Mouse (Mus musculus) hindbrain, embryonic 16.5 days (tissue): ENCODE measurements around the gene Mbnl1. TPM values are rescaled to one million over a fixed set of nuclear protein-coding genes. Genes with fewer than 3 reads are reported as not detected.

Source experiments
- ATAC-seq: fragments of 200-750 bp; cut with Nextera tagmentation; 2 replicates; pipeline ENCODE4 v1.8.0; 2017; ENCODE audit warnings: moderate TSS enrichment, moderate library complexity
- H3K27ac ChIP-seq: fragments of 300-500 bp; sonication (generic); 2 replicates; pipeline ENCODE4 v1.5.1; 2014; ENCODE audit warnings: low read depth, mild to moderate bottlenecking, control low read depth, low read length, moderate library complexity
- H3K27me3 ChIP-seq: fragments of 300-500 bp; sonication (generic); replicated peaks from 2 replicates; pipeline ENCODE4 v1.6.1; 2014; ENCODE audit warnings: low read length; ENCODE audit not compliant: control insufficient read depth, insufficient read depth
- H3K36me3 ChIP-seq: fragments of 300-500 bp; sonication (generic); 2 replicates; pipeline ENCODE4 v1.6.1; 2014; ENCODE audit warnings: mild to moderate bottlenecking, low read length, moderate library complexity, mixed read lengths; ENCODE audit not compliant: control insufficient read depth, insufficient read depth
- H3K4me1 ChIP-seq: fragments of 300-500 bp; sonication (generic); 2 replicates; pipeline ENCODE4 v1.6.1; 2014; ENCODE audit warnings: low read depth, low read length; ENCODE audit not compliant: control insufficient read depth, insufficient read depth
- H3K4me2 ChIP-seq: fragments of 300-500 bp; sonication (generic); 2 replicates; pipeline ENCODE4 v1.6.1; 2014; ENCODE audit warnings: mild to moderate bottlenecking, low read length, control low read depth, moderate library complexity
- H3K4me3 ChIP-seq: fragments of 300-500 bp; sonication (generic); 2 replicates; pipeline ENCODE4 v1.5.1; 2014; ENCODE audit warnings: mild to moderate bottlenecking, low read length, control low read depth, moderate library complexity
- H3K9ac ChIP-seq: fragments of 300-500 bp; sonication (generic); 2 replicates; pipeline ENCODE4 v1.6.1; 2014; ENCODE audit warnings: low read depth, mild to moderate bottlenecking, control low read depth, low read length, moderate library complexity
- H3K9me3 ChIP-seq: fragments of 300-500 bp; sonication (generic); 2 replicates; pipeline ENCODE4 v1.6.1; 2014; ENCODE audit warnings: mild to moderate bottlenecking, low read length, moderate library complexity; ENCODE audit not compliant: control insufficient read depth
- WGBS: fragments of 180-500 bp; shearing (Covaris S2); extraction: QIAGEN DNeasy Blood & Tissue Kit; methylation state at CpG from one replicate; pipeline ENCODE4 v1.1.7; 2014; 5-methylcytosine and 5-hydroxymethylcytosine counted together
- polyA plus RNA-seq: library from polyadenylated mRNA; unstranded; fragments of >200 nt; fragmentation: Nextera tagmentation; extraction: Ambion mirVana; gene quantifications from 2 replicates; pipeline ENCODE4 v1.2.1, GENCODE M21; 2015

Gene Mbnl1
- polyA plus RNA-seq, 1 experiment from 2014 or later, result 45.0 TPM

- no peak overlapping the region for H3K27ac ChIP-seq
- ATAC-seq, result no peak
- no peaks in the 10 kb centered on the region for H3K36me3 ChIP-seq
- H3K4me1 ChIP-seq, result no peaks in the 10 kb centered on the region
- no peaks in the 10 kb centered on the region for H3K9me3 ChIP-seq
- no peak overlapping the region for H3K9ac ChIP-seq
- H3K4me3 ChIP-seq, result no peak overlapping the region
- no peaks in the 10 kb centered on the region for H3K27me3 ChIP-seq
- H3K4me2 ChIP-seq, result no peak overlapping the region
- 92% methylated on average over 3 of the region's 3 CpGs for WGBS
These were observed 80.4 kb downstream of the Mbnl1 start for GRCm38 (mm10) chr3:60553011-60553410.

GRCm38 (mm10) chr3:60556596-60556995 is 84.0 kb downstream of the Mbnl1 start:
- Histone ChIP-seq H3K9me3 (no peaks in the 10 kb centered on the region), H3K36me3 (no peaks in the 10 kb centered on the region), H3K9ac (no peak overlapping the region), H3K27me3 (no peaks in the 10 kb centered on the region), H3K4me1 (no peaks in the 10 kb centered on the region), H3K4me3 (no peak overlapping the region), H3K27ac (no peak overlapping the region), H3K4me2 (no peak overlapping the region)
- WGBS, result 76% methylated on average over 3 of the region's 3 CpGs
- no peak for ATAC-seq

GRCm38 (mm10) chr3:60558252-60558862 is 85.7 kb downstream of the Mbnl1 start:
- no peak overlapping the region for H3K9ac ChIP-seq
- peaks cover 3% of the 10 kb centered on the region; the same call in 1 of the 2 replicates for H3K4me1 ChIP-seq
- H3K27ac ChIP-seq, result no peak overlapping the region
- H3K9me3 ChIP-seq, result no peaks in the 10 kb centered on the region
- no peak overlapping the region for H3K4me3 ChIP-seq
- H3K36me3 ChIP-seq, result no peaks in the 10 kb centered on the region
- H3K4me2 ChIP-seq, result no peak overlapping the region
- 64% methylated on average over 7 of the region's 7 CpGs for WGBS
- H3K27me3 ChIP-seq, result no peaks in the 10 kb centered on the region
- ATAC-seq, result no peak

GRCm38 (mm10) chr3:60559762-60560161 is 87.1 kb downstream of the Mbnl1 start:
- no peak overlapping the region for H3K4me2 ChIP-seq
- no peak overlapping the region for H3K4me3 ChIP-seq
- H3K9me3 ChIP-seq, result no peaks in the 10 kb centered on the region
- H3K27ac ChIP-seq, result no peak overlapping the region
- peak; percentile 34; the same call in 1 of the 2 replicates for ATAC-seq
- H3K9ac ChIP-seq, result no peak overlapping the region
- peaks cover 13% of the 10 kb centered on the region for H3K4me1 ChIP-seq
- no peaks in the 10 kb centered on the region for H3K27me3 ChIP-seq
- WGBS, result 40% methylated on average over 2 of the region's 2 CpGs
- no peaks in the 10 kb centered on the region for H3K36me3 ChIP-seq

- WGBS, result 46% methylated on average over 10 of the region's 10 CpGs
- no peak overlapping the region for H3K27ac ChIP-seq
- H3K9me3 ChIP-seq, result no peaks in the 10 kb centered on the region
- H3K4me3 ChIP-seq, result no peak overlapping the region
- ATAC-seq, result no peak
- H3K36me3 ChIP-seq, result no peaks in the 10 kb centered on the region
- H3K27me3 ChIP-seq, result no peaks in the 10 kb centered on the region
- peaks cover 20% of the 10 kb centered on the region for H3K4me1 ChIP-seq
- H3K4me2 ChIP-seq, result no peak overlapping the region
- no peak overlapping the region for H3K9ac ChIP-seq
These were observed 91.1 kb downstream of the Mbnl1 start for GRCm38 (mm10) chr3:60563529-60564243.

GRCm38 (mm10) chr3:60564244-60564643 is 91.6 kb downstream of the Mbnl1 start:
- H3K4me2 ChIP-seq, result no peak overlapping the region
- H3K4me1 ChIP-seq, result peaks cover 22% of the 10 kb centered on the region
- no peaks in the 10 kb centered on the region for H3K36me3 ChIP-seq
- H3K27ac ChIP-seq, result no peak overlapping the region
- no peaks in the 10 kb centered on the region for H3K27me3 ChIP-seq
- no peak overlapping the region for H3K9ac ChIP-seq
- H3K9me3 ChIP-seq, result no peaks in the 10 kb centered on the region
- WGBS, result 40% methylated on average over 2 of the region's 2 CpGs
- ATAC-seq, result peak; percentile 40; the same call in 1 of the 2 replicates
- H3K4me3 ChIP-seq, result no peak overlapping the region

GRCm38 (mm10) chr3:60565204-60565603 is 92.6 kb downstream of the Mbnl1 start:
- no peaks in the 10 kb centered on the region for H3K9me3 ChIP-seq

GRCm38 (mm10) chr3:60565950-60566349 is 93.3 kb downstream of the Mbnl1 start:
- no peaks in the 10 kb centered on the region for H3K27me3 ChIP-seq
- no peaks in the 10 kb centered on the region for H3K9me3 ChIP-seq
- no peak overlapping the region for H3K4me3 ChIP-seq
- no peak overlapping the region for H3K9ac ChIP-seq
- H3K4me2 ChIP-seq, result no peak overlapping the region
- no peaks in the 10 kb centered on the region for H3K36me3 ChIP-seq
- no peak overlapping the region for H3K27ac ChIP-seq
- WGBS, result 85% methylated on average over 3 of the region's 3 CpGs
- H3K4me1 ChIP-seq, result peaks cover 29% of the 10 kb centered on the region
- no peak; the same call in 1 of the 2 replicates for ATAC-seq

More at GRCm38 (mm10) chr3:60565204-60565603, 92.6 kb downstream of the Mbnl1 start:
- Histone ChIP-seq H3K9ac (no peak overlapping the region), H3K27me3 (no peaks in the 10 kb centered on the region), H3K27ac (no peak overlapping the region), H3K4me1 (peaks cover 26% of the 10 kb centered on the region), H3K4me3 (no peak overlapping the region), H3K36me3 (no peaks in the 10 kb centered on the region), H3K4me2 (no peak overlapping the region)
- 85% methylated on average over 3 of the region's 3 CpGs for WGBS
- ATAC-seq, result no peak

- Histone ChIP-seq H3K4me1 (peaks cover 27% of the 10 kb centered on the region), H3K9me3 (no peaks in the 10 kb centered on the region), H3K4me3 (no peak overlapping the region), H3K9ac (no peak overlapping the region), H3K36me3 (no peaks in the 10 kb centered on the region), H3K4me2 (no peak overlapping the region), H3K27me3 (no peaks in the 10 kb centered on the region), H3K27ac (no peak overlapping the region)
- no peak for ATAC-seq
- WGBS, result 30% methylated on average over 1 of the region's 1 CpGs
These were observed 95.6 kb downstream of the Mbnl1 start for GRCm38 (mm10) chr3:60568171-60568684.
